Mouse (Mus musculus) lung, adult 2 months (tissue): ENCODE measurements around the gene Tpk1. TPM values are rescaled to one million over a fixed set of nuclear protein-coding genes. Genes with fewer than 3 reads are reported as not detected.
"Not testable (repeated sequence)": the region's sequence is repeated elsewhere in the genome, so short reads cannot be mapped to it uniquely, and the experiment has no call there.

Experiments
- DNase-seq: peaks from one replicate; pipeline ENCODE4 v3.0.0; 2022
- H3K4me1 ChIP-seq: fragments of 200-500 bp; 2 replicates; pipeline ENCODE4 v1.6.1; 2011; ENCODE audit warnings: low read length; ENCODE audit not compliant: control insufficient read depth, insufficient read depth
- H3K4me3 ChIP-seq: fragments of 200-500 bp; replicated peaks from 2 replicates; pipeline ENCODE3; 2011; ENCODE audit warnings: low read depth, mild to moderate bottlenecking, control low read depth, low read length; ENCODE audit errors: extremely low read depth
- CTCF ChIP-seq: fragments of 200-500 bp; IDR thresholded peaks from 2 replicates; pipeline ENCODE4 v1.5.1; 2011; ENCODE audit warnings: mild to moderate bottlenecking, low read length, control low read depth; ENCODE audit not compliant: insufficient read depth
- POLR2A ChIP-seq: fragments of 200-500 bp; IDR thresholded peaks from 2 replicates; pipeline ENCODE4 v1.6.1; 2011; ENCODE audit warnings: low read depth, mild to moderate bottlenecking, control low read depth, low read length, borderline replicate concordance; ENCODE audit errors: extremely low read depth
- WGBS: fragments of 180-500 bp; shearing (Covaris S2); methylation state at CpG from one replicate; pipeline ENCODE4 v1.1.7; 2018; 5-methylcytosine and 5-hydroxymethylcytosine counted together
- polyA plus RNA-seq: library from polyadenylated mRNA; depleted of rRNA; stranded (reverse); fragments of >200 nt; gene quantifications from 2 replicates; pipeline ENCODE4 v1.2.3, GENCODE M21; 2012

Gene Tpk1
- polyA plus RNA-seq, 1 experiment: 3.3 TPM

DNA sequence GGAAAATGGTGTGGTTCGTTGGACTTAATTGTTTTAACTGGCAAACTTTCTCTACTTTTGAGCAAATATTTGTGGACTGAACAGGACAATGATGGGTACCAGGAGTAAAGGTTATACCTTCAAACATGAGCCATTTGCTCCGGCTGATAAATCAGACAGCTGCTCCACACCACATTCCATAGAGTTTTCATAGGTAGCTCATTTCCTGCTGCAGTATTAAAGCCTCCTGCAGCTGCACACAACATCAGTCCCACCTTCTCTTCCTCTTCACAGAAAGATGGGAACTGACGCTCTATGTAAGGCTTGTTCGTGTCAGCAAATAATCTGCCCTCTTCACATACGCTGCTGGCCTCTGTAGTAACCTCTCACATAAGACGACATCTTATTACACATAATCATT, 22.4 kb downstream of the Tpk1 start:
- TF ChIP-seq POLR2A: no peak
- no peak for TF ChIP-seq CTCF
- no peaks in the 10 kb centered on the region; the same call in 1 of the 2 replicates for H3K4me1 ChIP-seq
- H3K4me3 ChIP-seq: no peak overlapping the region
- DNase-seq: no peak
- 75% methylated on average over 6 of the region's 6 CpGs for WGBS

- no peak for TF ChIP-seq CTCF
- TF ChIP-seq POLR2A: no peak
- WGBS: 51% methylated on average over 5 of the region's 5 CpGs
- no peak for DNase-seq
- no peak overlapping the region for H3K4me3 ChIP-seq
- peaks cover 3% of the 10 kb centered on the region; the same call in 1 of the 2 replicates for H3K4me1 ChIP-seq
Measured at GRCm38 (mm10) chr6:43642375-43642774, 23.7 kb downstream of the Tpk1 start.

DNA sequence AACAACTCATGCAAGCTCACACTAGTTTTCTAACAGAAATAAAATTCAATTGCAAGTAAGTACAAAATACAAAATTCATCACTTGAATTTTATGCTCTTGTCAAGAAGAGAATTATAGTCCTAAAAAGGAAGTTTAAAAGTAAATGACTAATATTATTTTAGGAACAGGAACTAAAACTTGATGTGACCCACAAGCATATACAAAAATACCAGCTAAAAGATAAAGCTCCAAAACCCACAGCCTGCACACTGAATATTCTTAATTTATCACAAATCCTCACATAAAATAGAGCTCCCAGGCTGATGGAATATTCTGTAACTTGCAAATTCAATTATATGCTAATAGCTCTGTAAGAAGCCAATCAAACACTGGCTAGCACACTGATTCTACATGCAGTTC, 25.5 kb downstream of the Tpk1 start:
- Histone ChIP-seq H3K4me3 (no peak overlapping the region), H3K4me1 (peaks cover 3% of the 10 kb centered on the region; the same call in 1 of the 2 replicates)
- TF ChIP-seq CTCF (no peak), POLR2A (no peak)
- no peak for DNase-seq

DNA sequence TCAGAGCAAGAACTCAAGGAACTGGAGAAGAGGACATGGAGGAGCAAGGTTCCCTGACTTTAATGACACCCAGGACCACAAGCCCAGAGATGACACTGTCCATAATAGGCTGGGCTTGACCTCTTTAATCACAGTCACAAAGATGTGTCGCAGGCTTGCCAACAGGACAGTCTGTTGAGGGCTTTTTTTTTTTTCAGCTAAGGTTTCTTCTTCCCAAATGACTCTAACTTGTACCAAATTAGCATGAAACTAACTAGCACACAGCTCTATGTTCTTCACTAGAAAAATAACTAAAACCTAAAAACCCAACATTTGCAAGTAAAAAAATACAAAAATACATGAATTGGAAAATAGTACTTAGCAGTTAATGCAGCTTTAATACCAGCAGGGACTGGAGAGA, 27.2 kb downstream of the Tpk1 start:
- TF ChIP-seq POLR2A: no peak
- no peak for TF ChIP-seq CTCF
- no peak for DNase-seq
- Histone ChIP-seq H3K4me1 (peaks cover 3% of the 10 kb centered on the region; the same call in 1 of the 2 replicates), H3K4me3 (no peak overlapping the region)
- 97% methylated on average over 1 of the region's 1 CpGs for WGBS

GRCm38 (mm10) chr6:43638119-43638518, 28.0 kb downstream of the Tpk1 start:
- TF ChIP-seq CTCF: no peak
- no peak for TF ChIP-seq POLR2A
- H3K4me1 ChIP-seq: peaks cover 3% of the 10 kb centered on the region; the same call in 1 of the 2 replicates
- H3K4me3 ChIP-seq: no peak overlapping the region
- DNase-seq: no peak
- WGBS: 46% methylated on average over 3 of the region's 3 CpGs

DNA sequence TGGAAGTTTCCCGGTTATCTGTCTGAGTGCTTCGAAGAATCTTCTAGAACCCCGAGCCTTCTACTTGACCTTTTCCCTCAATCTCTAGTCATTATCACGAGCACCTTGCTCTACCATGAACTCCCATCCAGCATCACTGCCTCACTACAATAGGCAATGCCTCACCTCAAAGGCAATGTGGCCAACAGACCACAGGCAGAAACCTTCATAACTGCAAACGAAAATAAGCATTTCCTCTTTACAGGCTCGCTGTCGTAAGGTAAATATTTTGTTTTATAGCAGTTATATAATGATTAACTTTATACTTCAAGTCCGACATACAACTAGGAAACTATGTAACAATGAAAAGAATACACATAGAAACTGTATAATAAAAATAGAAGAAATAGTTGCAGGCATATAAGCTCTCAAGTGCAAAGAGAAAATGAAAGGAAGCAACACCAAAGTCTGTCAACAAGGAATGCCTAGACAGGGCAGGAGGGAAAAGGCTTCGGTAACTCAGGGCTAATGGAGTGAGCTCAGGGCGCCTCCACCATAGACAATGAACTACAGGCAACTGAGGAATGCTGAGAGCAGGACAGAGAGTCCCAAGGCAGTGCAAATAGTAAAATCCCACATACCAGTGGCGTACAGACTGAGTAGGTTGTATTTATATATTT, 29.0 kb downstream of the Tpk1 start:
- DNase-seq: no peak
- Histone ChIP-seq H3K4me3 (peak overlapping the region; percentile 54), H3K4me1 (peaks cover 3% of the 10 kb centered on the region; the same call in 1 of the 2 replicates)
- TF ChIP-seq CTCF: no peak
- 48% methylated on average over 11 of the region's 11 CpGs for WGBS

DNA sequence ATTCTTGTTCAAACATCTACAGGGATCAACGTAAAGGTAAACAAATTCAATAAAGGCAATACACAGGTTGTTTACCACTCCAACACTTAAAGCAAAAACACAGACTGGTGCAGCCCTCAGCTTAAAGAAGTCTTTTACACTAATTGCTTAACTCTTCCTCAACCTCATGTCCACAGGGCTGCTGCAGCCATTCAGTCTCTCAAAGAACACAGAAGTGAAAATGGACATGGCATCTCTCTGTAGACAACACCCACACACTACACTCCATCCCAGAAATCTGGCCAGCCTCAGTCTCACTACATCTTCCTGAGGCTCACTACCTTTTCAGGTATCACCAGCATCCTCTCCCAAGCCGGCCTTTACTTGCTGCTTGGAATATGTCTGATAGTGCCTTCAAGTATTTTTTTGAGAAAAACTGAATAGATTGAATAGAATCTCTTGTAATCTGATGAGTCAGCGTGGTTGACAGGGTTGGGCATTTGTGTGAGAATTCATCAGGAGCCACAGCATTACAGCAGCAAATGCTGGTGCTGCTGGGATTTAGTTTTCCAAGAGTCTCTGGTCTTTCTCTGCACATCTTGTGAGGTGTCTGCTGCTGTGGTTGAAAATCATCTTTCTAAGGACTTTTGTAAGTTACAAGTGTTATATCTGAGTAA, 32.6 kb downstream of the Tpk1 start:
- DNase-seq: no peak
- whole genome bisulfite sequencing: 88% methylated on average over 3 of the region's 3 CpGs
- Histone ChIP-seq H3K4me1 (peaks cover 3% of the 10 kb centered on the region; the same call in 1 of the 2 replicates), H3K4me3 (no peak overlapping the region)
- TF ChIP-seq CTCF (no peak), POLR2A (no peak)

- no peak overlapping the region for H3K4me3 ChIP-seq
- TF ChIP-seq CTCF (no peak), POLR2A (no peak)
- H3K4me1 ChIP-seq: peaks cover 1% of the 10 kb centered on the region; the same call in 1 of the 2 replicates
- DNase-seq: no peak
Measured at GRCm38 (mm10) chr6:43632871-43633270, 33.2 kb downstream of the Tpk1 start.

DNA sequence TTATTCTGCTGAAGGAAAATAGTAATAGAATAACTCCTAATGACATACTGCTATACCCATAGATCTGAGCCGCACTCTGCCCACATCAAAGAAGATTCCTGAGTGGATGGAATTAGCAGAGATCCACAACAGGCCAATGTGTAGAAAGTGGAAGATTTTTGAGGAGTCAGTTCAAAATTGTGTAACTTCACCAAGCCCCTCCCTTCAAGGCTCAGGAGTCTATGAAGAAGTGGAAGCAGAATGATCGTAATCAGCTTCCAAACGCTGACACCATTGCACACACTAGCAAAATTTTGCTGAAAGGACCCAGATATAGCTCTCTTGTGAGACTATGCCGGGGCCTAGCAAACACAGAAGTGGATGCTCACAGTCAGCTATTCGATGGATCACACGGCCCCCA, 42.6 kb downstream of the Tpk1 start:
- not testable (repeated sequence) for DNase-seq, H3K4me1 ChIP-seq, H3K4me3 ChIP-seq
- WGBS: 85% methylated on average over 6 of the region's 6 CpGs

- WGBS: 65% methylated on average over 3 of the region's 3 CpGs
- no peaks in the 10 kb centered on the region for H3K4me1 ChIP-seq
- TF ChIP-seq CTCF (no peak), POLR2A (no peak)
- no peak for DNase-seq
- no peak overlapping the region for H3K4me3 ChIP-seq
Measured at GRCm38 (mm10) chr6:43619258-43619657, 46.8 kb downstream of the Tpk1 start.
